In genomic region chr3:132868838-132869237, GRCm38 (mm10) we compare ENCODE assay signal across 14 mouse cellular contexts.
DNase-seq lines count a peak whose midpoint lies in the region; ATAC-seq and TF ChIP-seq lines count a peak whose summit lies in the region.
"Had no signal": no experiment of that assay in that cellular context is flagged by ENCODE, and none has a peak within 500 bp of the region (broad histone marks: within the 10 kb centered on the region; RNA-seq: fewer than 3 reads in every experiment).

No protein-coding gene starts in this region.

- 38% methylated on average over 2 of the region's 2 CpGs for WGBS in lung, postnatal 0 days

- no peak for TF ChIP-seq CTCF in layer of hippocampus, adult 2 months (conservative IDR thresholded peaks at IDR 0.05)
- no peak for TF ChIP-seq CTCF in lung, postnatal 0 days (IDR thresholded peaks at IDR 0.05)

- no peak overlapping the region for H3K4me2 ChIP-seq in lung, postnatal 0 days (replicated peaks; ENCODE audit: low read depth, low read length)
- H3K4me2 ChIP-seq: embryonic facial prominence, embryonic 12.5 days had no signal

- peak overlapping the region; percentile 32; the same call in 1 of the 2 replicates for H3K27ac ChIP-seq in layer of hippocampus, adult 2 months
- no peak overlapping the region for H3K27ac ChIP-seq in lung, postnatal 0 days (ENCODE audit: low read length)
- H3K27ac ChIP-seq: embryonic facial prominence, embryonic 12.5 days had no signal

- no peak overlapping the region for H3K4me3 ChIP-seq in layer of hippocampus, adult 2 months
- no peak overlapping the region for H3K4me3 ChIP-seq in lung, postnatal 0 days (ENCODE audit: low read depth, low read length)
- H3K4me3 ChIP-seq: embryonic facial prominence, embryonic 12.5 days had no signal

- H3K9me3 ChIP-seq in lung, postnatal 0 days (ENCODE audit: low read length) = no peaks in the 10 kb centered on the region
- H3K9me3 ChIP-seq: embryonic facial prominence, embryonic 12.5 days had no signal

- ATAC-seq in lung, postnatal 0 days = peak; percentile 34; the same call in 1 of the 2 replicates
- ATAC-seq in megakaryocyte, adult 5-6 weeks (ENCODE audit: poor library complexity, severe bottlenecking) = no peak
- ATAC-seq: forebrain, postnatal 0 days; hindbrain, embryonic 16.5 days had no signal

- DNase-seq in adrenal gland, adult 2 months = peak; percentile 45
- no peak for DNase-seq in adrenal gland, adult 18-20 months (ENCODE audit: low spot score in 2 of 2)
- no peak for DNase-seq in layer of hippocampus, adult 2 months (ENCODE audit: low spot score in 2 of 2)
- DNase-seq in layer of hippocampus, postnatal 10 days (ENCODE audit: low spot score in 2 of 2) = no peak
- peak; percentile 62 for DNase-seq in heart, postnatal 4 days
- peak; percentile 55 for DNase-seq in lung, postnatal 0 days (ENCODE audit: low spot score)
- no peak for DNase-seq in layer of hippocampus, postnatal 25 days (ENCODE audit: extremely low spot score in 1 of 2, low spot score in 1 of 2)
- DNase-seq: cerebellum, adult 11 months; forebrain, postnatal 0 days; liver; thymus, postnatal 36 days had no signal

- TF ChIP-seq EP300 in lung, postnatal 0 days (IDR thresholded peaks at IDR 0.05) = peak; percentile 73

- no peaks in the 10 kb centered on the region; the same call in 1 of the 2 replicates for H3K4me1 ChIP-seq in lung, postnatal 0 days (ENCODE audit: insufficient read depth, low read depth, low read length)
- H3K4me1 ChIP-seq: embryonic facial prominence, embryonic 12.5 days had no signal

- no peaks in the 10 kb centered on the region for H3K36me3 ChIP-seq in lung, postnatal 0 days (ENCODE audit: insufficient read depth, low read length)
- H3K36me3 ChIP-seq: embryonic facial prominence, embryonic 12.5 days had no signal

- no peak overlapping the region for H3K9ac ChIP-seq in lung, postnatal 0 days (replicated peaks; ENCODE audit: low read depth)
- H3K9ac ChIP-seq: embryonic facial prominence, embryonic 12.5 days; forebrain, postnatal 0 days had no signal

- no peaks in the 10 kb centered on the region for H3K27me3 ChIP-seq in lung, postnatal 0 days (replicated peaks; ENCODE audit: insufficient read depth, low read length)
- H3K27me3 ChIP-seq: embryonic facial prominence, embryonic 12.5 days had no signal

Comparison
In these comparisons a context has a peak if more than half of its experiments do, and no peak if none do; other contexts are left out.
1. DNase-seq: peak in adrenal gland, adult 2 months (single experiment), heart, postnatal 4 days (single experiment) and lung, postnatal 0 days (single experiment); none in adrenal gland, adult 18-20 months (0 of 2), layer of hippocampus, adult 2 months (0 of 2), layer of hippocampus, postnatal 10 days (0 of 2) and layer of hippocampus, postnatal 25 days (0 of 2).